Mouse (Mus musculus): Measurements from ENCODE around the gene Tbc1d1. TPM values are rescaled to one million over a fixed set of nuclear protein-coding genes. Genes with fewer than 3 reads are reported as not detected.

Gene Tbc1d1
- polyA plus RNA-seq, 1 experiment from 2014 or later, result 39.9 TPM

- Histone ChIP-seq H3K4me3 (ENCODE audit: low read length) (no peak overlapping the region), H3K27me3 (ENCODE audit: control insufficient read depth, insufficient read depth, low read length) (no peaks in the 10 kb centered on the region), H3K9ac (ENCODE audit: low read depth, low read length) (no peak overlapping the region), H3K4me1 (ENCODE audit: control insufficient read depth, insufficient read depth, low read length) (peaks cover 26% of the 10 kb centered on the region), H3K36me3 (ENCODE audit: control insufficient read depth, insufficient read depth, low read length) (peaks cover 12% of the 10 kb centered on the region), H3K4me2 (replicated peaks; ENCODE audit: low read depth, low read length) (no peak overlapping the region), H3K9me3 (ENCODE audit: control insufficient read depth, low read length) (peaks cover under 1% of the 10 kb centered on the region; the same call in 1 of the 2 replicates), H3K27ac (ENCODE audit: low read depth, low read length) (no peak overlapping the region)
- ATAC-seq (ENCODE audit: low FRiP score, low TSS enrichment), result no peak
- 70% methylated on average over 4 of the region's 4 CpGs for WGBS
Measured at GRCm38 (mm10) chr5:64301246-64301645, 145.1 kb downstream of the Tbc1d1 start.

DNA sequence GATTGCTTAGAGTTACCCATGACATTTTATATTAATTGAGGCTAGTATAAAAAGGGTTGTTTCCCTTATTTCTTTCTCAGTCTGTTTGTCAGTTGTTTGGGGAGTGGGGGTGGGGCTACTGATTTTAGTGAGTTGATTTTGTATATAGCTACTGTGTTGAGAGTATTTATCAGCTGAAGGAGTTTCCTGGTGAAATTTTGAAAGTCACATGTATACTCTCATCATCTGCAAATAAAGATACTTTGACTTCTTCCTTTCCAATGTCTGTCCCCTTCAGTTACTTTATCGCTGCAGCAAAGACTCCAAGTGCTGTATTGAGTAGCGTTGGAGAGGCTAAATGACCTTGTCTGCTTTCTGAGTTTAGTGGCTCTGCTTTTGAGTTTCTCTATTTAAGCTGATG is 151.2 kb downstream of the Tbc1d1 start:
- Histone ChIP-seq H3K36me3 (ENCODE audit: control insufficient read depth, insufficient read depth, low read length) (peaks cover 12% of the 10 kb centered on the region), H3K27ac (ENCODE audit: low read depth, low read length) (no peak overlapping the region), H3K4me2 (replicated peaks; ENCODE audit: low read depth, low read length) (no peak overlapping the region), H3K27me3 (ENCODE audit: control insufficient read depth, insufficient read depth, low read length) (no peaks in the 10 kb centered on the region), H3K4me1 (ENCODE audit: control insufficient read depth, insufficient read depth, low read length) (no peaks in the 10 kb centered on the region), H3K9ac (ENCODE audit: low read depth, low read length) (no peak overlapping the region), H3K9me3 (ENCODE audit: control insufficient read depth, low read length) (peaks cover 4% of the 10 kb centered on the region), H3K4me3 (ENCODE audit: low read length) (no peak overlapping the region)
- 100% methylated on average over 2 of the region's 2 CpGs for WGBS
- no peak for ATAC-seq (ENCODE audit: low FRiP score, low TSS enrichment)

- Histone ChIP-seq H3K27ac (ENCODE audit: low read depth, low read length) (no peak overlapping the region), H3K9ac (ENCODE audit: low read depth, low read length) (no peak overlapping the region), H3K9me3 (ENCODE audit: control insufficient read depth, low read length) (no peaks in the 10 kb centered on the region), H3K4me2 (replicated peaks; ENCODE audit: low read depth, low read length) (no peak overlapping the region), H3K27me3 (ENCODE audit: control insufficient read depth, insufficient read depth, low read length) (no peaks in the 10 kb centered on the region), H3K36me3 (ENCODE audit: control insufficient read depth, insufficient read depth, low read length) (peaks cover 6% of the 10 kb centered on the region; the same call in 1 of the 2 replicates), H3K4me1 (ENCODE audit: control insufficient read depth, insufficient read depth, low read length) (peaks cover 18% of the 10 kb centered on the region), H3K4me3 (ENCODE audit: low read length) (no peak overlapping the region)
- WGBS, result 84% methylated on average over 5 of the region's 5 CpGs
- ATAC-seq (ENCODE audit: low FRiP score, low TSS enrichment), result no peak
Measured at GRCm38 (mm10) chr5:64312295-64312694, 156.2 kb downstream of the Tbc1d1 start.

DNA sequence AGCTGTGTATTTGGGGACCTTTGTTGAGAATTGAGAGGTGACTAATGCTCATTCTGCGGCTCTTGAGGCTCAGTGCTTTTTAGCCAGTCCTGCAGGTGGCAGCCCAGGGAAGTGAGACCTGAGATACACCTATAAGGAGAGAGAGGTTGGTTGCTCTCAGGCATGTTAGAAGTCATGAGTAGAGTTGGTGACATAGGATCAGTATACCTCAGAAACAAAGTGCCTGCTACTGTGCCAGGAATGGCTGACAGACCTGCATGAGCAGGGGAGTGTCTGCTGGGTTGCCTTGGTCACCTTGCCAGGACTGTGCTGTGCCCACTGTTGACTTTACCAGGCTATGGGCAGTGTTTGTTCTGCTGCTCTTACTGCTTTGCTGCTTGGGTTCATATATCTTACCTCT is 157.4 kb downstream of the Tbc1d1 start:
- H3K27ac ChIP-seq (ENCODE audit: low read depth, low read length), result 0 out of 2 replicates have a peak overlapping the region, but pooled peaks have one; percentile 25
- peaks cover 21% of the 10 kb centered on the region for H3K4me1 ChIP-seq (ENCODE audit: control insufficient read depth, insufficient read depth, low read length)

GRCm38 (mm10) chr5:64314288-64315052 is 158.4 kb downstream of the Tbc1d1 start:
- H3K27ac ChIP-seq (ENCODE audit: low read depth, low read length), result peak overlapping the region; percentile 83

More for the DNA sequence above, 157.4 kb downstream of the Tbc1d1 start:
- H3K27me3 ChIP-seq (ENCODE audit: control insufficient read depth, insufficient read depth, low read length), result no peaks in the 10 kb centered on the region
- peaks cover 8% of the 10 kb centered on the region; the same call in 1 of the 2 replicates for H3K36me3 ChIP-seq (ENCODE audit: control insufficient read depth, insufficient read depth, low read length)
- no peaks in the 10 kb centered on the region for H3K9me3 ChIP-seq (ENCODE audit: control insufficient read depth, low read length)
- peak; percentile 29; the same call in 1 of the 2 replicates for ATAC-seq (ENCODE audit: low FRiP score, low TSS enrichment)
- no peak overlapping the region for H3K9ac ChIP-seq (ENCODE audit: low read depth, low read length)
- 88% methylated on average over 1 of the region's 1 CpGs for WGBS
- H3K4me2 ChIP-seq (replicated peaks; ENCODE audit: low read depth, low read length), result no peak overlapping the region
- H3K4me3 ChIP-seq (ENCODE audit: low read length), result no peak overlapping the region

GRCm38 (mm10) chr5:64315088-64315487 is 159.0 kb downstream of the Tbc1d1 start:
- peaks cover 6% of the 10 kb centered on the region; the same call in 1 of the 2 replicates for H3K36me3 ChIP-seq (ENCODE audit: control insufficient read depth, insufficient read depth, low read length)
- no peaks in the 10 kb centered on the region for H3K9me3 ChIP-seq (ENCODE audit: control insufficient read depth, low read length)
- H3K4me2 ChIP-seq (replicated peaks; ENCODE audit: low read depth, low read length), result no peak overlapping the region
- no peak overlapping the region for H3K9ac ChIP-seq (ENCODE audit: low read depth, low read length)
- 78% methylated on average over 1 of the region's 1 CpGs for whole genome bisulfite sequencing
- H3K27me3 ChIP-seq (ENCODE audit: control insufficient read depth, insufficient read depth, low read length), result no peaks in the 10 kb centered on the region
- no peak for ATAC-seq (ENCODE audit: low FRiP score, low TSS enrichment)
- no peak overlapping the region for H3K4me3 ChIP-seq (ENCODE audit: low read length)
- peaks cover 21% of the 10 kb centered on the region for H3K4me1 ChIP-seq (ENCODE audit: control insufficient read depth, insufficient read depth, low read length)
- H3K27ac ChIP-seq (ENCODE audit: low read depth, low read length), result peak overlapping the region; percentile 67; the same call in 1 of the 2 replicates

More at GRCm38 (mm10) chr5:64314288-64315052, 158.4 kb downstream of the Tbc1d1 start:
- ATAC-seq (ENCODE audit: low FRiP score, low TSS enrichment), result peak; percentile 44; the same call in 1 of the 2 replicates
- H3K27me3 ChIP-seq (ENCODE audit: control insufficient read depth, insufficient read depth, low read length), result no peaks in the 10 kb centered on the region
- peaks cover 8% of the 10 kb centered on the region; the same call in 1 of the 2 replicates for H3K36me3 ChIP-seq (ENCODE audit: control insufficient read depth, insufficient read depth, low read length)
- no peak overlapping the region for H3K4me2 ChIP-seq (replicated peaks; ENCODE audit: low read depth, low read length)
- H3K9me3 ChIP-seq (ENCODE audit: control insufficient read depth, low read length), result no peaks in the 10 kb centered on the region
- H3K4me1 ChIP-seq (ENCODE audit: control insufficient read depth, insufficient read depth, low read length), result peaks cover 21% of the 10 kb centered on the region
- no peak overlapping the region for H3K9ac ChIP-seq (ENCODE audit: low read depth, low read length)
- WGBS, result 15% methylated on average over 6 of the region's 6 CpGs
- no peak overlapping the region for H3K4me3 ChIP-seq (ENCODE audit: low read length)

- no peak overlapping the region for H3K4me2 ChIP-seq (replicated peaks; ENCODE audit: low read depth, low read length)
- H3K9ac ChIP-seq (ENCODE audit: low read depth, low read length), result no peak overlapping the region
- peaks cover 12% of the 10 kb centered on the region; the same call in 1 of the 2 replicates for H3K36me3 ChIP-seq (ENCODE audit: control insufficient read depth, insufficient read depth, low read length)
- no peaks in the 10 kb centered on the region for H3K27me3 ChIP-seq (ENCODE audit: control insufficient read depth, insufficient read depth, low read length)
- 87% methylated on average over 4 of the region's 4 CpGs for WGBS
- no peak for ATAC-seq (ENCODE audit: low FRiP score, low TSS enrichment)
- peaks cover 22% of the 10 kb centered on the region for H3K4me1 ChIP-seq (ENCODE audit: control insufficient read depth, insufficient read depth, low read length)
- H3K9me3 ChIP-seq (ENCODE audit: control insufficient read depth, low read length), result no peaks in the 10 kb centered on the region
- H3K4me3 ChIP-seq (ENCODE audit: low read length), result no peak overlapping the region
- H3K27ac ChIP-seq (ENCODE audit: low read depth, low read length), result no peak overlapping the region
Measured at GRCm38 (mm10) chr5:64323286-64323685, 167.2 kb downstream of the Tbc1d1 start.

GRCm38 (mm10) chr5:64324353-64324752 is 168.2 kb downstream of the Tbc1d1 start:
- no peak overlapping the region for H3K4me3 ChIP-seq (ENCODE audit: low read length)
- H3K9me3 ChIP-seq (ENCODE audit: control insufficient read depth, low read length), result no peaks in the 10 kb centered on the region
- no peak overlapping the region for H3K9ac ChIP-seq (ENCODE audit: low read depth, low read length)
- 90% methylated on average over 12 of the region's 12 CpGs for WGBS
- H3K36me3 ChIP-seq (ENCODE audit: control insufficient read depth, insufficient read depth, low read length), result peaks cover 19% of the 10 kb centered on the region; the same call in 1 of the 2 replicates
- peaks cover 22% of the 10 kb centered on the region for H3K4me1 ChIP-seq (ENCODE audit: control insufficient read depth, insufficient read depth, low read length)
- no peak overlapping the region for H3K4me2 ChIP-seq (replicated peaks; ENCODE audit: low read depth, low read length)
- no peak overlapping the region for H3K27ac ChIP-seq (ENCODE audit: low read depth, low read length)
- H3K27me3 ChIP-seq (ENCODE audit: control insufficient read depth, insufficient read depth, low read length), result no peaks in the 10 kb centered on the region
- no peak for ATAC-seq (ENCODE audit: low FRiP score, low TSS enrichment)

DNA sequence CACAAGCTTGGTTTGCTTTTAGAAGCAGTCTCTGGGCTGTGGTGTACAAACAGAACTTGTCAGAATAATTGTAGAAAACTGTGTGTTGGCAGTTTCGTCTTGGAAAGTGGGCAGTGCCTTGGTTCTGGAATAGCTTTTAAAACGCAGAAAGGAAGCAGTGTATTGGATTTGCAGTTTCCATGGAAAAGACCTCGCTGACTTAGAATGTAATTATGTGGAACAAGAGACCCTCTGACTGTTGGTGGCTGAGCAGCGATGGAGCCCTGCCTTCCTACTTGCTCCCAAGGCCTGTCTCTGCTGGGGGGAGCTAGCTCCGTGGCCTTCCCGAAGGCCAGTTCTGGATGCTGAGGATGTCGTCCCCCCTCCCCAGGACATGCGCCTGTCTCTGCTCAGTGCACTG is 168.8 kb downstream of the Tbc1d1 start:
- H3K4me2 ChIP-seq (replicated peaks; ENCODE audit: low read depth, low read length), result no peak overlapping the region
- H3K4me1 ChIP-seq (ENCODE audit: control insufficient read depth, insufficient read depth, low read length), result peaks cover 22% of the 10 kb centered on the region
- H3K27ac ChIP-seq (ENCODE audit: low read depth, low read length), result no peak overlapping the region
- no peaks in the 10 kb centered on the region for H3K9me3 ChIP-seq (ENCODE audit: control insufficient read depth, low read length)
- no peak for ATAC-seq (ENCODE audit: low FRiP score, low TSS enrichment)
- WGBS, result 89% methylated on average over 8 of the region's 8 CpGs
- H3K4me3 ChIP-seq (ENCODE audit: low read length), result no peak overlapping the region
- no peak overlapping the region for H3K9ac ChIP-seq (ENCODE audit: low read depth, low read length)
- H3K36me3 ChIP-seq (ENCODE audit: control insufficient read depth, insufficient read depth, low read length), result peaks cover 21% of the 10 kb centered on the region; the same call in 1 of the 2 replicates
- no peaks in the 10 kb centered on the region for H3K27me3 ChIP-seq (ENCODE audit: control insufficient read depth, insufficient read depth, low read length)
